Mouse (Mus musculus) ES-E14 (cell line): ENCODE measurements around the gene Plac9a. TPM values are rescaled to one million over a fixed set of nuclear protein-coding genes. Genes with fewer than 3 reads are reported as not detected.
"Not testable (repeated sequence)": the region's sequence is repeated elsewhere in the genome, so short reads cannot be mapped to it uniquely, and the experiment has no call there.

Source experiments
- DNase-seq: peaks from one replicate; pipeline ENCODE4 v3.0.0-alpha.2; 2013; ENCODE audit warnings: low read depth, low spot score
- H3K27ac ChIP-seq: 2 replicates; pipeline ENCODE4 v1.5.1; 2012; ENCODE audit warnings: low read depth, mild to moderate bottlenecking, low read length, moderate library complexity, mixed read lengths; ENCODE audit not compliant: poor library complexity, insufficient read depth, severe bottlenecking
- H3K36me3 ChIP-seq: 2 replicates; pipeline ENCODE4 v1.6.1; 2012; ENCODE audit warnings: mild to moderate bottlenecking, low read length, moderate library complexity, mixed read lengths; ENCODE audit not compliant: control insufficient read depth, poor library complexity, insufficient read depth, severe bottlenecking
- H3K4me1 ChIP-seq, 2 experiments: fragments of 150-350 bp in 1 of 2; sonication (generic) in 1 of 2; 2 replicates each; pipeline ENCODE4 v1.6.1; 2012; ENCODE audit warnings: low read length in 2 of 2, mild to moderate bottlenecking in 1 of 2, mixed read lengths in 1 of 2; ENCODE audit not compliant: control insufficient read depth in 2 of 2, insufficient read depth in 2 of 2, poor library complexity in 1 of 2
- H3K4me3 ChIP-seq, 2 experiments: fragments of 150-350 bp in 1 of 2; sonication (generic) in 1 of 2; 2 replicates each; pipeline ENCODE4 v1.5.1; 2012; ENCODE audit warnings: low read length in 2 of 2, low read depth in 1 of 2, mild to moderate bottlenecking in 1 of 2, mixed read lengths in 1 of 2; ENCODE audit not compliant: insufficient read depth in 1 of 2, poor library complexity in 1 of 2, severe bottlenecking in 1 of 2
- H3K9ac ChIP-seq: 2 replicates; pipeline ENCODE4 v1.6.1; 2012; ENCODE audit warnings: low read depth, mild to moderate bottlenecking, low read length, mixed read lengths; ENCODE audit not compliant: poor library complexity, insufficient read depth, severe bottlenecking
- H3K9me3 ChIP-seq: fragments of 150-350 bp; sonication (generic); 2 replicates; pipeline ENCODE4 v1.6.1; 2012; ENCODE audit warnings: low read depth, mild to moderate bottlenecking, low read length; ENCODE audit not compliant: control insufficient read depth, insufficient read depth
- in situ Hi-C, 2 experiments: fragments of 600-800 bp; cut with MboI; formaldehyde crosslinking; loops; one replicate each; pipeline ENCODE4 v1.15.1; 2025; ENCODE audit warnings: low sequenced_read_pairs in 2 of 2, inconsistent platforms in 1 of 2; ENCODE audit not compliant: unreplicated experiment in 2 of 2
- total RNA-seq: library from RNA; depleted of rRNA; stranded (reverse); fragments of 300-350 nt; gene quantifications from 2 replicates; pipeline ENCODE4 v1.2.3, GENCODE M21; 2012

Plac9a gene
- total RNA-seq, 1 experiment: 6.5 TPM

- H3K9ac ChIP-seq, DNase-seq, H3K4me1 ChIP-seq, in situ Hi-C loops, H3K4me3 ChIP-seq, H3K36me3 ChIP-seq, H3K27ac ChIP-seq, H3K9me3 ChIP-seq: not testable (repeated sequence)
Observed at GRCm38 (mm10) chr14:25905243-25905642, 2.3 kb upstream of the Plac9a start.

GRCm38 (mm10) chr14:25895686-25896085, 7.2 kb downstream of the Plac9a start:
- H3K36me3 ChIP-seq, H3K4me3 ChIP-seq, DNase-seq, H3K9me3 ChIP-seq, H3K4me1 ChIP-seq, H3K27ac ChIP-seq, H3K9ac ChIP-seq, in situ Hi-C loops: not testable (repeated sequence)

DNA sequence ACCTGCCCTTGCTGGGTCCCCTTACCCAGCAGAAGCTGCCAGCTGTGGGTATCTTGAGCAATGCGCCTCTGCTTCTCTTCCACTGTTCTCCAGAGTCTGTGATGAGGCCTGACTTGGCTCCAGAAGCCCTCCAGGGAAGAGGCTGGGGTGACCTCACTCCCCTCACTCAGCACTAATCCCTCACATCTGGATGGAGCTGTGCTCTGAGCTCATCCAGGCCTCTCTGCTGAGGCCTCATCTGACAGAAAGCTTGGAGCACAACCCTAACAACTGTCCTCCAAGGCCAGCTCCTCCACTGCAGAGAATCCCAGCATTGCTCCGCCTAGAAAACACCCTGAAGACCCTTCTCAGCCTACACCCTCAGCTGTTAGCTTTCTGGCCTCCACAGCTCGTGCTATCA, 8.3 kb downstream of the Plac9a start:
- H3K27ac ChIP-seq, H3K4me1 ChIP-seq, H3K9me3 ChIP-seq, H3K9ac ChIP-seq, DNase-seq, H3K4me3 ChIP-seq, H3K36me3 ChIP-seq, in situ Hi-C loops: not testable (repeated sequence)

GRCm38 (mm10) chr14:25885886-25886285, 17.0 kb downstream of the Plac9a start:
- DNase-seq, H3K27ac ChIP-seq, H3K4me1 ChIP-seq, H3K9me3 ChIP-seq, H3K36me3 ChIP-seq, H3K9ac ChIP-seq, H3K4me3 ChIP-seq, in situ Hi-C loops: not testable (repeated sequence)

- H3K9me3 ChIP-seq, H3K4me3 ChIP-seq, H3K9ac ChIP-seq, H3K4me1 ChIP-seq, H3K27ac ChIP-seq, DNase-seq, in situ Hi-C loops, H3K36me3 ChIP-seq: not testable (repeated sequence)
Observed at GRCm38 (mm10) chr14:25881769-25882168, 21.1 kb downstream of the Plac9a start.

- in situ Hi-C loops: not testable (repeated sequence)
Observed at GRCm38 (mm10) chr14:25876640-25877039, 26.3 kb downstream of the Plac9a start.

More at GRCm38 (mm10) chr14:25876640-25877039, 26.3 kb downstream of the Plac9a start:
- H3K4me1 ChIP-seq, H3K27ac ChIP-seq, H3K9ac ChIP-seq, H3K9me3 ChIP-seq, H3K4me3 ChIP-seq, DNase-seq: not testable (repeated sequence)
- peaks cover 26% of the 10 kb centered on the region for H3K36me3 ChIP-seq
